Mouse (Mus musculus): Measurements from ENCODE around the gene Kcnd3.

DNA sequence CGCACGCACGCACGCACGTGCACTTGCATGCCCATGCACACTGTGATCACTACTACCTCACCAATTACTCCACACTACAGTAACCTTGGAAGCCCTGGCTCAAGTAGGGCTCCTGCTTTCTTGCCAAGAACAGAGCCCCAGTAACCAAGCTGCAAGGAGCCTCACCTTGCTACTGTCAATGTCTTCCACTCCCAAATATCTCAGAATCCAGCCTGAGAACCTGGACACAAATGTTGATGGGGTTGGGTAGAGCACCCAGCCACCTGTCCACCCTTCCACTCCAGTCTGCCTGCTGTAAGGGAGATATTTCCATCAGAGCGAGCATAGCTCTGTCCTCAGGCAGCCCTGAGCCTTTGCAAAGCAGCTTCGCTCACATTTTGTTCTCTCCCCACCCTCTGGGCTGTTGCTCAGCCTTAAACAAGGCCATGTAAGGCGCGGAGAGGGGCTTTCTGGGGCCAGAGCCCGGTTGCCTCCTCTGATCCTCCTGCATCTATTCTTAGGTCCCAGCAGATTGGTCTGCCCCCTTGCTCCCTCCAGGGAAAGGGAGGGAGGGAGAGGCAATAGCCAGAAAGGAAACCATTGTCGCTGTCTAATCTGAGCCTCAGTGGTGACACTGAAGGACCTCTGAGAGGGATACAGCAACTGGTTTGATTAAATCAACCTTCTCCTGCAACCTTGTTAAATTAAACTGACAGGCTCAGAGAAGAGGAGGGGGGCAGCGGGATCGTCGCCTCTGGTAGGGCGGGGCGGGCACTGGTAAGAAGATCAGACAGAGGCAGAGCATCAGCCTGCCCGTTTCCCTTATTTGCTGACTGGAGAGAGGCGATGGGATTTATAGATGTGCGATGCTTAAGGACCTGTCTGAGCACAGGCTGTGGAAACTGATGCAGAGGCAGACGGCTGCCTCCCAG, 243.6 kb downstream of the Kcnd3 start:
- TF ChIP-seq CTCF (IDR thresholded peaks at IDR 0.05; ENCODE audit: low read depth), result no peak
- no peak for TF ChIP-seq EP300 (IDR thresholded peaks at IDR 0.05; ENCODE audit: low read depth)

All from liver, postnatal 0 days (tissue).